Mouse (Mus musculus) embryonic facial prominence, embryonic 15.5 days (tissue): ENCODE measurements around the gene Kng2. TPM values are rescaled to one million over a fixed set of nuclear protein-coding genes. Genes with fewer than 3 reads are reported as not detected.
"Not testable (repeated sequence)": the region's sequence is repeated elsewhere in the genome, so short reads cannot be mapped to it uniquely, and the experiment has no call there.

Experiments
- ATAC-seq: fragments of 200-750 bp; cut with Nextera tagmentation; 2 replicates; pipeline ENCODE4 v1.8.0; 2017; ENCODE audit warnings: low read depth, moderate TSS enrichment; ENCODE audit not compliant: insufficient number of reproducible peaks, low FRiP score, low TSS enrichment
- H3K27ac ChIP-seq: fragments of 300-500 bp; sonication (generic); replicated peaks from 2 replicates; pipeline ENCODE4 v1.5.1; 2015; ENCODE audit warnings: mild to moderate bottlenecking, inconsistent platforms
- H3K27me3 ChIP-seq: fragments of 300-500 bp; sonication (generic); 2 replicates; pipeline ENCODE4 v1.6.1; 2015; ENCODE audit warnings: inconsistent platforms
- H3K36me3 ChIP-seq: fragments of 300-500 bp; sonication (generic); 2 replicates; pipeline ENCODE4 v1.6.1; 2015; ENCODE audit warnings: mild to moderate bottlenecking, inconsistent platforms
- H3K4me1 ChIP-seq: fragments of 300-500 bp; sonication (generic); 2 replicates; pipeline ENCODE4 v1.6.1; 2015; ENCODE audit warnings: inconsistent platforms
- H3K4me2 ChIP-seq: fragments of 300-500 bp; sonication (generic); replicated peaks from 2 replicates; pipeline ENCODE4 v1.6.1; 2015; ENCODE audit warnings: mild to moderate bottlenecking, inconsistent platforms
- H3K4me3 ChIP-seq: fragments of 300-500 bp; sonication (generic); replicated peaks from 2 replicates; pipeline ENCODE4 v1.5.1; 2015; ENCODE audit warnings: mild to moderate bottlenecking, inconsistent platforms
- H3K9ac ChIP-seq: fragments of 300-500 bp; sonication (generic); 2 replicates; pipeline ENCODE4 v1.6.1; 2015; ENCODE audit warnings: inconsistent platforms
- H3K9me3 ChIP-seq: fragments of 300-500 bp; sonication (generic); replicated peaks from 2 replicates; pipeline ENCODE4 v1.6.1; 2016; ENCODE audit warnings: inconsistent platforms
- WGBS: fragments of 180-500 bp; shearing (Covaris S2); methylation state at CpG from one replicate; pipeline ENCODE4 v1.1.7; 2015; 5-methylcytosine and 5-hydroxymethylcytosine counted together
- polyA plus RNA-seq: library from polyadenylated mRNA; unstranded; fragments of >200 nt; fragmentation: Nextera tagmentation; extraction: Ambion mirVana; gene quantifications from 2 replicates; pipeline ENCODE4 v1.2.1, GENCODE M21; 2015

Kng2 gene
- polyA plus RNA-seq, 1 experiment from 2014 or later: 0.98 TPM

DNA sequence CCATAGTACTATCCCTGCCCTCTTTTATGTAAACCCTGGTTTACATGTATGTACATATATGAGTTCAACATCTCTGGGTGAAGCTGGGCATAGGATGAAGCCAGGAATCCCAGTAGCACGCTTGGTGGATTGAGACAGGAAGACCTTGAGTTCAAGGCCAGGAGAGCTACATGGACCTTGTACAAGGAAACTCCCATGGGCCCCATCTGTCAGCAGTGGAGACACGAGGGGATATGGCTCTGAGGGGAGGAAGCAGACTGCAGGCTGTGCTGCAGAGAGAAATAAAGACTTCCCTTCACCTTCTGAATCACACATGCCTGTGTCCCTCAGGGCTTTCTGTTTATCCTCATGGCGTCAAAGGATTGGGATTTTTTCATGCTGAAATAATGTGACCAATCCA is 1.9 kb downstream of the Kng2 start:
- not testable (repeated sequence) for H3K27me3 ChIP-seq, H3K4me2 ChIP-seq, H3K4me3 ChIP-seq, H3K4me1 ChIP-seq, H3K36me3 ChIP-seq, ATAC-seq, H3K9ac ChIP-seq, H3K9me3 ChIP-seq, H3K27ac ChIP-seq
- WGBS: 34% methylated on average over 3 of the region's 3 CpGs

GRCm38 (mm10) chr16:23026582-23026981 is 2.7 kb downstream of the Kng2 start:
- no peak overlapping the region for H3K9ac ChIP-seq
- no peak for ATAC-seq

GRCm38 (mm10) chr16:23025111-23025510 is 4.2 kb downstream of the Kng2 start:
- Histone ChIP-seq H3K27me3 (no peaks in the 10 kb centered on the region), H3K9me3 (no peaks in the 10 kb centered on the region), H3K4me3 (no peak overlapping the region), H3K4me1 (no peaks in the 10 kb centered on the region), H3K36me3 (no peaks in the 10 kb centered on the region), H3K9ac (no peak overlapping the region), H3K4me2 (no peak overlapping the region), H3K27ac (no peak overlapping the region)
- no peak for ATAC-seq
- 63% methylated on average over 6 of the region's 6 CpGs for WGBS

More at GRCm38 (mm10) chr16:23026582-23026981, 2.7 kb downstream of the Kng2 start:
- H3K27ac ChIP-seq: no peak overlapping the region
- H3K4me3 ChIP-seq: no peak overlapping the region
- no peaks in the 10 kb centered on the region for H3K36me3 ChIP-seq
- no peaks in the 10 kb centered on the region for H3K27me3 ChIP-seq
- H3K4me2 ChIP-seq: no peak overlapping the region
- H3K9me3 ChIP-seq: no peaks in the 10 kb centered on the region
- H3K4me1 ChIP-seq: no peaks in the 10 kb centered on the region

DNA sequence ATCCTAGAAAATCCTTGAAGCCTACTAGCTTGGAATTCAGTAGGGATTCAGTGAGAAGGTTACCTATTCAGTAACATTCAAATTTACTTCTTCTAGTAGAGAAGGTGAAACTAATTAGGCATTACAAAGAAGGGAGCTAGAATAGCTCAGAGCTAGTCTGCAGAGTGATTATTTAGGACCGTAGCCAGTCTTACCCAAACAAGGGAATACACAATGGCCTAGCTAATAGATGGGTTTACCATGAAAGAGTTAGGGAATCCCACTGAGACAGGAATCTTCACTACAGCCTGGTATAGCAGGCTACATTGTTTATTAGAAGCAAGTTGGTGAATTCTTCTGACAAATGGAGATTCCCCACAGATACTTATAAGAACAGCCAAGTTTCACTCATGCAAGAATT is 8.7 kb downstream of the Kng2 start:
- H3K9ac ChIP-seq, H3K4me3 ChIP-seq, ATAC-seq, H3K4me1 ChIP-seq, H3K27ac ChIP-seq, H3K4me2 ChIP-seq, H3K36me3 ChIP-seq, H3K27me3 ChIP-seq, H3K9me3 ChIP-seq: not testable (repeated sequence)
- 39% methylated on average over 1 of the region's 1 CpGs for WGBS

GRCm38 (mm10) chr16:23014645-23015044 is 14.6 kb downstream of the Kng2 start:
- H3K4me2 ChIP-seq, H3K4me3 ChIP-seq, H3K27me3 ChIP-seq, H3K9me3 ChIP-seq, H3K9ac ChIP-seq, H3K27ac ChIP-seq, ATAC-seq, H3K36me3 ChIP-seq, H3K4me1 ChIP-seq: not testable (repeated sequence)
- WGBS: 77% methylated on average over 8 of the region's 8 CpGs

DNA sequence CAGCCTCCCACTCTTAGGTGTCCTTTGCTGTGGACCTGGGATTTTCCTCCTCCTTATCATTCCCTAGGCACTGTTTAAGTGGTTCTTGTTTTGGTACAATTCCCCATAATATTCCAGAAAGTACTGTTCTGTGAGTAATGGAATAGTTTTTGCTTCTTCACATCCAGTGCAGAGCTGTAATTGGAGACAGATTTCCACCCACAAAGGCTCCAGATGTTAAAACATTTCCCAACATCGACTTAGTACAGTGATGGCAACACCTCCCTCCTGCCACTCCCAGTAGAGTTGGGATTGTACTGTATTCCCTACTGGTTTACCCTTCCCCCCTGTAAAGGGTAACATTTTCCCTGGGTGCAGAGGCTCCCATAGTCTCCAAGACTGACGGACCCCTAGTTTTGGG is 15.5 kb downstream of the Kng2 start:
- H3K27me3 ChIP-seq, H3K27ac ChIP-seq, H3K36me3 ChIP-seq, ATAC-seq, H3K4me3 ChIP-seq, H3K4me2 ChIP-seq, H3K9me3 ChIP-seq, H3K4me1 ChIP-seq, H3K9ac ChIP-seq: not testable (repeated sequence)
- 59% methylated on average over 2 of the region's 2 CpGs for WGBS

DNA sequence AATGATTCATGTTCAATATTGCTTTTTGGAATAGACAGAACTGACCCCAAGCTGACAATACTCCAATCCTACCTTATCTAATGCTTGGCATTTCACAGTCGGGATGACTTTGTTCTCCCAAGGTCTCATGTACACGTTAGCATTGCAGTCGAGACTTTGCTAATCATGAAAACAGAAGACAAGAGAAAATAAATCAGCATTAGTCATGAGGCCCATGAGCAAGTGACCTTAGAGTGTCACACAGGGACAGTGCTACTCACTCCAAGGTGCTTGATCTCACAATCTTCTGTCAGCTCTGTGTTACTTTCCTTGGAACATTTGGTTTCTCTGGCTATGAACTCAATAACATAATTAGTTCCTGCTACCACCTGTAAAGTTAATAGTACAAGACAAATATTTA is 32.3 kb downstream of the Kng2 start:
- ATAC-seq, H3K4me1 ChIP-seq, H3K27ac ChIP-seq, H3K36me3 ChIP-seq, H3K9ac ChIP-seq, H3K4me3 ChIP-seq, H3K4me2 ChIP-seq, H3K9me3 ChIP-seq, H3K27me3 ChIP-seq: not testable (repeated sequence)
- 84% methylated on average over 3 of the region's 3 CpGs for WGBS

DNA sequence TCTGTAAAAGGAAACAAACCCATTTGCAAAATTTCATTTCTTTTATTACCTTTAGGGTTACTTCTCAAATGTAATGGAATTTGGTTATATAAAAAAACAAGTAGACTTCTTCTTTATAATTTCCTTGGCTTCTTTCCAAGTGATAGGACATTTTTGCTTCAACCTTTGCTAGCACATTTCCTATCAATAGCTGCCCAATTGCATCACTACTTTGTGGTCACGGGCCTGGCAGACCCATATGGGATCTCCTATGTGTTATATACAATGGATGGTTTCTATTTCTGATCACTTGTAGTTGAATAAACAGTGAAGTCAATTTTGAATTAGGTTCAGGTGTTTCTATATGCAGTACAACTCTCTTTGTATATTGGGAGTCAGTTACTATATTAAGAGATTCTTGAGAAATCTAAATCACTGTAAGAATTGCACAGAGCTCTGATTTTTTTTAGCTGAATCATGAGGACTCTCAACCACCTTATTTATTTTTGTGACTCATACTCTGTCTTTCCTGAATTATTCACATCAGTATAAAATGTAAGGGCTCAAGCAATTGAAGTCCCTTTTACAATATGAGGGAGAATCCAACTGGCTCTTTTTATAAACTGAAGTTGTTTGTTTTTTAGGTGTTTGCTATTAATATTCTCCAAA is 61.8 kb downstream of the Kng2 start:
- ATAC-seq: no peak
- Histone ChIP-seq H3K4me2 (no peak overlapping the region), H3K9me3 (no peaks in the 10 kb centered on the region), H3K9ac (no peak overlapping the region), H3K36me3 (no peaks in the 10 kb centered on the region), H3K4me1 (no peaks in the 10 kb centered on the region), H3K27me3 (no peaks in the 10 kb centered on the region), H3K27ac (no peak overlapping the region), H3K4me3 (no peak overlapping the region)
- 46% methylated on average over 1 of the region's 1 CpGs for WGBS

DNA sequence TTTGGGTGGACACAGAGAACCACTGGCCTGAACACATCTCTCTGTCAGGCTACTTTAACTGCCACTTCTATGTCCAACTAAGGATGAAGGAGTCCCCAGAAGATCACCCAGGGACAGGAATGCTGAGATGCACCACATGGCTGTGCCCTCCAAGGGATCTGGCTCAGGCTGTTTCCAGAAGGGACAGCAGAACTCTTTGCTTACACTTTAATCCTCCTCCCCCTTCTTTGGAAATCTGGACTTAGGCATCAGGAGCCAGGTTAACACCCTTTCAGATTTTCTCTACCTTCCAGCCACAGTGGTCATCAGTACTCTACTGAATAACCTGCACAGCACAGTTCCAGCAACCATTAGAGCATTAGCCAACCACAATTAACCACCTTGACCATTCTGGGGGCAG is 66.0 kb downstream of the Kng2 start:
- H3K4me3 ChIP-seq: no peak overlapping the region
- H3K4me1 ChIP-seq: no peaks in the 10 kb centered on the region
- no peak for ATAC-seq
- no peak overlapping the region for H3K4me2 ChIP-seq
- no peak overlapping the region for H3K27ac ChIP-seq
- H3K27me3 ChIP-seq: no peaks in the 10 kb centered on the region
- H3K36me3 ChIP-seq: no peaks in the 10 kb centered on the region
- H3K9me3 ChIP-seq: no peaks in the 10 kb centered on the region
- H3K9ac ChIP-seq: no peak overlapping the region

- Histone ChIP-seq H3K9me3 (no peaks in the 10 kb centered on the region), H3K27me3 (no peaks in the 10 kb centered on the region), H3K9ac (no peak overlapping the region), H3K27ac (no peak overlapping the region), H3K36me3 (no peaks in the 10 kb centered on the region), H3K4me1 (no peaks in the 10 kb centered on the region), H3K4me2 (no peak overlapping the region), H3K4me3 (no peak overlapping the region)
- WGBS: 59% methylated on average over 5 of the region's 5 CpGs
- ATAC-seq: no peak
These were observed 67.0 kb downstream of the Kng2 start for GRCm38 (mm10) chr16:22962256-22962655.

DNA sequence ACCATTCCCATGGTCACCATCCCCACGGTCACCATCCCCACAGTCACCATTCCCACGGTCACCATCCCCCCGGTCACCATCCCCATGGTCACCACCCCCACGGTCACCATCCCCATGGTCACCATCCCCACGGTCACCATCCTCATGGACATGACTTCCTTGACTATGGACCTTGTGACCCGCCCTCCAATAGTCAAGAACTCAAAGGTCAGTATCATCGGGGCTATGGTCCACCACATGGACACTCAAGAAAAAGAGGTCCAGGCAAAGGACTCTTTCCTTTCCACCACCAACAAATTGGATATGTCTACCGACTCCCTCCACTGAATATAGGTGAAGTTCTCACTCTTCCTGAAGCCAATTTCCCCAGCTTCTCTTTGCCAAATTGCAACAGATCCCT is 68.2 kb downstream of the Kng2 start:
- H3K9ac ChIP-seq: no peak overlapping the region
- H3K4me2 ChIP-seq: no peak overlapping the region
- no peak overlapping the region for H3K27ac ChIP-seq
- no peak overlapping the region for H3K4me3 ChIP-seq
- WGBS: 96% methylated on average over 8 of the region's 8 CpGs
- ATAC-seq: no peak
- H3K27me3 ChIP-seq: no peaks in the 10 kb centered on the region
- no peaks in the 10 kb centered on the region for H3K4me1 ChIP-seq
- H3K36me3 ChIP-seq: no peaks in the 10 kb centered on the region
- no peaks in the 10 kb centered on the region for H3K9me3 ChIP-seq

- no peak overlapping the region for H3K4me3 ChIP-seq
- 75% methylated on average over 11 of the region's 11 CpGs for WGBS
- no peaks in the 10 kb centered on the region for H3K27me3 ChIP-seq
- H3K4me2 ChIP-seq: no peak overlapping the region
- H3K27ac ChIP-seq: no peak overlapping the region
- no peaks in the 10 kb centered on the region for H3K9me3 ChIP-seq
- no peak for ATAC-seq
- H3K9ac ChIP-seq: no peak overlapping the region
- H3K36me3 ChIP-seq: no peaks in the 10 kb centered on the region
- H3K4me1 ChIP-seq: no peaks in the 10 kb centered on the region
These were observed 73.2 kb downstream of the Kng2 start for GRCm38 (mm10) chr16:22956085-22956439.
